15 mouse cellular contexts compared by ENCODE assay signal in the genomic region with DNA sequence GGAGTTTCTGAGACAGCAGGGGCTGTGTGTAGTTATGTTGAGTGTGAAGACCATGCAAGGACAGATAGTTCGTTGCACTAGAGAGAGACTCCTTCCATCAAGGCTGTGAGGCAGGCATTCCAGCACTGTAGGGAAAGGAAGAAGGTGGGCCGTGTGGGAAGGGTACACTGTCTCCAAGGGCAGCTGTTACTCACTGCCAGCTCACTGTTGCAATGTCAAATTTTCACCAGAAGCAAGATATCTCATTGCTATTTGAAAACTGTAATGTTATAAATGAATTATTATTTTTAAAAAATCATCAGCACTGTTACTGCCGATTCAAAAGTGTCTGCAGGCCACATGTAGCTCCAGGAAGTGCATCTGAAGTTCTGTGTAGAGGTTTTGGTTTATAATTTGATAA.
"Had no signal": no experiment of that assay in that cellular context is flagged by ENCODE, and none has a peak within 500 bp of the region (broad histone marks: within the 10 kb centered on the region; RNA-seq: fewer than 3 reads in every experiment).

No protein-coding gene starts in this region.

- ATAC-seq: lung, postnatal 0 days; midbrain, embryonic 13.5 days; midbrain, embryonic 15.5 days had no signal

- H3K36me3 ChIP-seq: lung, embryonic 15.5 days; midbrain, embryonic 13.5 days; midbrain, embryonic 15.5 days; neural tube, embryonic 12.5 days; stomach, embryonic 15.5 days had no signal

- H3K27ac ChIP-seq: lung, embryonic 15.5 days; macrophage; midbrain, embryonic 13.5 days; midbrain, embryonic 15.5 days; neural tube, embryonic 12.5 days; stomach, embryonic 15.5 days; stomach, postnatal 0 days had no signal

- H3K4me2 ChIP-seq: lung, embryonic 15.5 days; midbrain, embryonic 11.5 days; midbrain, embryonic 13.5 days; midbrain, embryonic 15.5 days; neural tube, embryonic 12.5 days; stomach, embryonic 15.5 days had no signal

- H3K27me3 ChIP-seq: lung, embryonic 15.5 days; megakaryocyte, embryonic 14.5 days; midbrain, embryonic 13.5 days; midbrain, embryonic 15.5 days; neural tube, embryonic 12.5 days; stomach, embryonic 15.5 days had no signal

- DNase-seq: lung, adult 2 months; lung, postnatal 14 days; right cerebral cortex, postnatal 14 days; thymus, postnatal 14 days; thymus, postnatal 36 days had no signal

- H3K4me1 ChIP-seq: midbrain, embryonic 15.5 days; neural tube, embryonic 12.5 days; stomach, embryonic 15.5 days had no signal

- H3K9me3 ChIP-seq: lung, embryonic 15.5 days; megakaryocyte, embryonic 14.5 days; midbrain, embryonic 13.5 days; midbrain, embryonic 15.5 days; neural tube, embryonic 12.5 days; stomach, embryonic 15.5 days had no signal

- H3K4me3 ChIP-seq: lung, embryonic 15.5 days; megakaryocyte, embryonic 14.5 days; midbrain, embryonic 13.5 days; midbrain, embryonic 15.5 days; neural tube, embryonic 12.5 days; stomach, embryonic 15.5 days had no signal

- H3K9ac ChIP-seq: lung, embryonic 15.5 days; midbrain, embryonic 13.5 days; midbrain, embryonic 15.5 days; neural tube, embryonic 12.5 days; stomach, embryonic 15.5 days had no signal
